Mouse (Mus musculus) testis, adult 2 months (tissue): Measurements from ENCODE around the gene H2-Ab1.

Experiments
- CTCF ChIP-seq: fragments of 200-500 bp; IDR thresholded peaks from 2 replicates; pipeline ENCODE4 v1.5.1; 2012; ENCODE audit warnings: low read depth, mild to moderate bottlenecking, inconsistent platforms, low read length, moderate library complexity; ENCODE audit not compliant: control insufficient read depth, insufficient read depth, insufficient replicate concordance
- POLR2A ChIP-seq: fragments of 200-500 bp; IDR thresholded peaks from 2 replicates; pipeline ENCODE4 v1.6.1; 2012; ENCODE audit warnings: low read depth, mild to moderate bottlenecking, inconsistent platforms, low read length, moderate library complexity; ENCODE audit not compliant: control insufficient read depth

GRCm38 (mm10) chr17:34208421-34208820, 49.1 kb upstream of the H2-Ab1 start:
- TF ChIP-seq CTCF (no peak), POLR2A (no peak)
